Mouse (Mus musculus): ENCODE data around the gene Gm43064.
"Not testable (repeated sequence)": the region's sequence is repeated elsewhere in the genome, so short reads cannot be mapped to it uniquely, and the experiment has no call there.

The Gm43064 gene

GRCm38 (mm10) chr3:103799507-103799906 lies 9.9 kb upstream of the Gm43064 start:
- no peak for DNase-seq (ENCODE audit: low spot score in 2 of 2)

GRCm38 (mm10) chr3:103801631-103802531 lies 7.5 kb upstream of the Gm43064 start:
- DNase-seq (ENCODE audit: low spot score in 2 of 2), result peak; percentile 61 to 65

GRCm38 (mm10) chr3:103802861-103803260 lies 6.5 kb upstream of the Gm43064 start:
- DNase-seq (ENCODE audit: low spot score in 2 of 2), result no peak

GRCm38 (mm10) chr3:103805671-103806070 lies 3.7 kb upstream of the Gm43064 start:
- DNase-seq (ENCODE audit: low spot score in 2 of 2), result no peak

- no peak for DNase-seq (ENCODE audit: low spot score in 2 of 2)
Measured at GRCm38 (mm10) chr3:103809799-103810150, 402 bp downstream of the Gm43064 start.

- DNase-seq (ENCODE audit: low spot score in 2 of 2), result no peak
Measured at GRCm38 (mm10) chr3:103810967-103811366, 1.6 kb downstream of the Gm43064 start.

- no peak for DNase-seq (ENCODE audit: low spot score in 2 of 2)
Measured at GRCm38 (mm10) chr3:103827548-103827947, 18.2 kb downstream of the Gm43064 start.

- DNase-seq (ENCODE audit: low spot score in 2 of 2), result no peak
Measured at GRCm38 (mm10) chr3:103829036-103829435, 19.7 kb downstream of the Gm43064 start.

- DNase-seq (ENCODE audit: low spot score in 2 of 2), result not testable (repeated sequence)
Measured at GRCm38 (mm10) chr3:103830681-103831080, 21.3 kb downstream of the Gm43064 start.

- DNase-seq (ENCODE audit: low spot score in 2 of 2), result no peak
Measured at GRCm38 (mm10) chr3:103831146-103831545, 21.8 kb downstream of the Gm43064 start.

- no peak for DNase-seq (ENCODE audit: low spot score in 2 of 2)
Measured at GRCm38 (mm10) chr3:103832426-103832825, 23.1 kb downstream of the Gm43064 start, which contains the start of gene Bcl2l15. Bcl2l15 (plus strand) TSS chr3:103832601.

GRCm38 (mm10) chr3:103834001-103834400 lies 24.6 kb downstream of the Gm43064 start:
- DNase-seq (ENCODE audit: low spot score in 2 of 2), result no peak

GRCm38 (mm10) chr3:103835272-103835950 lies 26.0 kb downstream of the Gm43064 start:
- DNase-seq (ENCODE audit: low spot score in 2 of 2), result no peak

- no peak for DNase-seq (ENCODE audit: low spot score in 2 of 2)
Measured at GRCm38 (mm10) chr3:103835951-103836310, 26.6 kb downstream of the Gm43064 start.

- no peak for DNase-seq (ENCODE audit: low spot score in 2 of 2)
Measured at GRCm38 (mm10) chr3:103836453-103836852, 27.1 kb downstream of the Gm43064 start.

- no peak for DNase-seq (ENCODE audit: low spot score in 2 of 2)
Measured at GRCm38 (mm10) chr3:103839711-103840110, 30.3 kb downstream of the Gm43064 start.

- not testable (repeated sequence) for DNase-seq (ENCODE audit: low spot score in 2 of 2)
Measured at GRCm38 (mm10) chr3:103840195-103840594, 30.8 kb downstream of the Gm43064 start.

GRCm38 (mm10) chr3:103840946-103841345 lies 31.6 kb downstream of the Gm43064 start:
- DNase-seq (ENCODE audit: low spot score in 2 of 2), result not testable (repeated sequence)

- DNase-seq (ENCODE audit: low spot score in 2 of 2), result no peak
Measured at GRCm38 (mm10) chr3:103850644-103851363, 41.4 kb downstream of the Gm43064 start.

GRCm38 (mm10) chr3:103851481-103851880 lies 42.1 kb downstream of the Gm43064 start:
- no peak for DNase-seq (ENCODE audit: low spot score in 2 of 2)

- no peak for DNase-seq (ENCODE audit: low spot score in 2 of 2)
Measured at GRCm38 (mm10) chr3:103851882-103852281, 42.5 kb downstream of the Gm43064 start.
